Mouse (Mus musculus) megakaryocyte, embryonic 14.5 days (primary cell): Measurements from ENCODE around the gene Sugp1.

Experiments
- FLI1 ChIP-seq: IDR thresholded peaks from 2 replicates; pipeline ENCODE4 v1.6.1; 2012; ENCODE audit warnings: low read length, inconsistent platforms, mixed read lengths
- GATA1 ChIP-seq: IDR thresholded peaks from 3 replicates; pipeline ENCODE4 v1.6.1; 2012; ENCODE audit warnings: mixed read lengths, low read length, inconsistent platforms, borderline replicate concordance

DNA sequence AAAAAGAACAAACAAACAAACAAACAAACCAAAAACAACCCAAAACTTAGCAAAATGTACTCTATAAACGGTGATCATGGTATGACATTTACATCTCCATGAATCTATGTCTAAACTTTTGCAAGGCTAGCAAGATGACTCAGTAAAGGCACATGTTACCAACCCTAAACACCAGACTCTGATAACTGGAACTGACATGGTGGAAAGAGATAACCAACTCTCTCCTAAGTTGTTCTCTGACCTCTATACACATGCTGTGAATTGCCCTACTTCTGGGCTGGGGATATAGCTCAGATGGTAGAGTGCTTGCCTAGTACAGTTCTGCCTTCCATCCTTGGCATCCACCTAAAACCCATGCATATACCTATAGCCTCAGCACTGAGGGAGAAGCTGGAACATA lies 4.6 kb upstream of the Sugp1 start:
- TF ChIP-seq GATA1 (no peak), FLI1 (no peak)
